Mouse (Mus musculus) erythroid progenitor cell, adult 5-6 weeks (primary cell): ENCODE measurements around the gene Pum2. TPM values are rescaled to one million over a fixed set of nuclear protein-coding genes. Genes with fewer than 3 reads are reported as not detected.

ENCODE experiments used
- ATAC-seq: replicated peaks from 2 replicates; pipeline ENCODE4 v1.8.0; 2016; ENCODE audit warnings: moderate number of reproducible peaks, mild to moderate bottlenecking, moderate TSS enrichment, inconsistent platforms; ENCODE audit not compliant: poor library complexity, low FRiP score, severe bottlenecking
- total RNA-seq, 2 experiments: library from RNA; stranded (forward) in 1 of 2; stranded (reverse) in 1 of 2; fragments of 150-400 nt in 1 of 2; fragments of 186-747, 209-891 nt in 1 of 2; gene quantifications; 2 replicates each; pipeline versions ENCODE4 v1.2.3 to v1.2.4; 2015 to 2017; ENCODE audit warnings: low replicate concordance in 2 of 2

Gene Pum2
- total RNA-seq, 2 experiments from 2014 or later = 135 to 142 TPM

GRCm38 (mm10) chr12:8784189-8784588, 110.3 kb downstream of the Pum2 start:
- no peak for ATAC-seq

DNA sequence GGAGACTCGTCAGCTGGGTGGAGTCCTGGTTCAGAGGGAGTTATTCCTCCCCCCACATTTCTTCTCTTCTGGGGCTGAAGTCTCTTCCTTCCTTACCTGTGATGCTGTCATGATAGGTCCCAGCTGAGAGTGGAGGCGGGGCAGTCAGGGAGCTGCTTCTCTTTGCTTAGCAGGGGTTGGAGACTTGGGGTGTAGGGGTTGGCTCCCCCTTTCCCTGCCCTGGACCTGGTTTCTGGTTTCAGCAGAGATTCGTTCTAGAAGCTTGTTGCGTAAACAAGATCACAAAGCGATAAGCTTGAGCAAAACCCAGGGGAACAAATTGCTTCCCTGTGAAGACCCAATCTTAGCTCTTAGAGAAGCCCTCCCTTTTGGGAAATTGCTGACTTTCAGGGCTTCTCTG, 112.5 kb downstream of the Pum2 start:
- no peak for ATAC-seq

DNA sequence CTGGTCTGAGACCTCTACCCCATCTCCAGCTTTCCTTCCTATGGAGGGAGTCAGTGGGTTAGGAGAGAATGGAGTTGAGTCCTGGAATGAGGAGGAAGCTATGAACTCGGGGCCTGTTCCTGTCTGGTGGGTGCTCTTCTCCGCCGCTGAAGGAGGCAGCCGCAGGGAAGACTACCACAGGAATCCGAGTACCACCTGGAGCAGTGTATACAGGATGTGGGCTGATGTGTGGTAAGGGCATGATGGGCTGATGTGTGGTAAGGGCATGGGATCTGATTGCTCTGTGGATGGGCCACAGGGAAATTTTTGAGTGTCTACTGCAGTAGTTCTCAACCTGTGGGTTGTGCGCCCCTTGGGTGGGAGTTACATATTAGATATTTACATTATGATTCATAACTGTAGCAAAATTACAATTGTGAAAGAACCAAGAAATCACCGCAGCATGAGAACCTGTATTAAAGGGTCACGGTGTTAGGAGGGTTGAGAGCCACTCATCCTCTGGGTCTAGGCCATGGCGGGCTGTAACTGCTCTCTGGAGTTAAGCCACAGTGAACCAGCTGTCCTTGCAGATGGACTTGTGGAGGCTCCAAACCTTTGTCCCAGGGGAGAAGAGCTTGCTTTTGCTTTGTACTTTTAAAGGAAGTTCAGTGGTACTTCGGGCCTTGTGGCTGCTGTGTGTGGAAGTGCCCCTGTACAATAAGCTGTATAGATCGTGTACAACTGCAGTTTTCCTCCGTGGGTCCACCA, 113.2 kb downstream of the Pum2 start:
- ATAC-seq = no peak

- ATAC-seq = no peak
These were observed 114.5 kb downstream of the Pum2 start for GRCm38 (mm10) chr12:8788469-8788868.

DNA sequence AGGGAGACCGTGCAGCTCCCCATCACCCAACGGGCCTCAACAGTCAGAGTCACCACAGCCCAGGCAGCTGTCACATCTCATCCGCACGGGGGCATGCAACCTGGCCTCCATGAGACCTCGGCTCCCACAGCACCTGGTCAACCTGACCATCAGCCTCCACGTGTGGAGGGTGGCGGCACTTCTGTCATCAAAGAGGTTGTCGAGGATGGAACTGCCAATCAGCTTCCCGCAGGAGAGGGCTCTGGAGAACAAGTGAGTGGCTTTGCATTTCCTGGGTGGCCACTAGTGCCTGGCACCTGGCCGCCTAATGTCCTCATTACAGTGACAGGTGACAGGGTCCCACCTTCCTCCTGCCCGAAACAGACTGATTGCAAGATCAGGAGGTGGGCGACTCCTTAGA, 116.7 kb downstream of the Pum2 start:
- ATAC-seq = no peak

DNA sequence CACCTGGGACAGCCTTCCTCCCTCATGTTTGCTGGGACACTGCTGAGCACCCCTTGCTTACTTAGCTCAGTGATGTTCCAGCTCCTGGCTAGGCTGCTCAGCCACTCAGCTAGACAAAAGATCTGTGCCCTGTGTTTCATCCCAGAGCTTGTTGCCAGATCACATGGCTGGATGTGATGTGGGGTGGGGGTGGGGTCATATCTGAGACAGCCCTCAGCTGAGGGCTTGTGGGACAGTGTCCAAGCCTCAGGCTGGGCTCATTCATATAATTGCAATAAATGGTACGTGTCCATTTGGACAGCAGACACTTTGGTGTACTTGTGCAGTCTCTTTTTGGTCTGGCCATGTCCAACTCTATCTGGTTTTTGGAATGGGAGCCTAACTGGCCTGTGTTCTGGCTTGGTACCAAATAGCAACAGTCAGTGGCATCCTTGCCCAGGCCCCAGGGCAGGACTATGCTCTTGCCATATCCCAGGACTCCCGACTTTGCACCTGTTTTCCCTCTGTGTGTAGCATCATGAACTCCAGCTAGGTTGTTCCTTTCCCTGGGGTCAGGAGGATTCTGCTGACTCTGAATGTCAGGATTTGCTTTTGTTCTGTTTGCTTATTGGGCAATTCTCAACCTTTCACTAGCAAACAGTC, 119.6 kb downstream of the Pum2 start:
- no peak for ATAC-seq

DNA sequence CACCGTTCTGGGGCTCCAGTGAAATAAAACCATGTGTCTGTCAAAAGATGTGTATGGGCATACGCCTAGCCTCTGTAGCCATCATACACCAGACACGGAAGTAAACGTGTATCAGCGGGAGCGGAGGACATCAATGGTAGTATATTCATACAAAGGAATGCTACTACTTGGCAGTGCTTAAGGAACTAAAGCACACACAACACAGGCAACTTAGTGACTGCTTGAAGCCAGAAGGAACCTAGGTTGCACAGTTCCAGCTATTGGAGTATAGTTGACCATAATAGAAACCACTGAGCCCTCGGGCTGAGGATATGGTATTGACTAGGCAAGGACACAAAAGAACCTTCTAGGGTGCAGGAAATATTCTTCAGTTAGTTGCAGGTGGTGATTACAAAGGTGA, 124.0 kb downstream of the Pum2 start:
- ATAC-seq = no peak

GRCm38 (mm10) chr12:8798486-8799020, 124.6 kb downstream of the Pum2 start:
- no peak for ATAC-seq

Other genes starting within 250 kb of the Pum2 start
- 8.3 and 23.5 TPM in 2 replicates for gene Rhob, start 174.1 kb upstream of the Pum2 start, total RNA-seq (2015; ENCODE audit: low replicate concordance)
- 5.4 and 5.5 TPM in 2 replicates for gene Rhob, start 174.1 kb upstream of the Pum2 start, total RNA-seq (2017; ENCODE audit: low replicate concordance)
- not detected in 2 replicates for gene Slc7a15, start 75.1 kb upstream of the Pum2 start, total RNA-seq (2015; ENCODE audit: low replicate concordance)
- gene Slc7a15, start 75.1 kb upstream of the Pum2 start, total RNA-seq (2017; ENCODE audit: low replicate concordance) = not detected in 2 replicates
- gene Sdc1, start 97.2 kb downstream of the Pum2 start, total RNA-seq (2015; ENCODE audit: low replicate concordance) = not detected in 2 replicates
- gene Sdc1, start 97.2 kb downstream of the Pum2 start, total RNA-seq (2017; ENCODE audit: low replicate concordance) = 1.8 TPM in 1 of 2 replicates, not detected in the other
- 102 and 129 TPM in 2 replicates for gene Laptm4a, start 247.5 kb downstream of the Pum2 start, total RNA-seq (2015; ENCODE audit: low replicate concordance)
- gene Laptm4a, start 247.5 kb downstream of the Pum2 start, total RNA-seq (2017; ENCODE audit: low replicate concordance) = 123 and 145 TPM in 2 replicates